Comparison of ENCODE assay signal across 18 mouse cellular contexts in the genomic region with DNA sequence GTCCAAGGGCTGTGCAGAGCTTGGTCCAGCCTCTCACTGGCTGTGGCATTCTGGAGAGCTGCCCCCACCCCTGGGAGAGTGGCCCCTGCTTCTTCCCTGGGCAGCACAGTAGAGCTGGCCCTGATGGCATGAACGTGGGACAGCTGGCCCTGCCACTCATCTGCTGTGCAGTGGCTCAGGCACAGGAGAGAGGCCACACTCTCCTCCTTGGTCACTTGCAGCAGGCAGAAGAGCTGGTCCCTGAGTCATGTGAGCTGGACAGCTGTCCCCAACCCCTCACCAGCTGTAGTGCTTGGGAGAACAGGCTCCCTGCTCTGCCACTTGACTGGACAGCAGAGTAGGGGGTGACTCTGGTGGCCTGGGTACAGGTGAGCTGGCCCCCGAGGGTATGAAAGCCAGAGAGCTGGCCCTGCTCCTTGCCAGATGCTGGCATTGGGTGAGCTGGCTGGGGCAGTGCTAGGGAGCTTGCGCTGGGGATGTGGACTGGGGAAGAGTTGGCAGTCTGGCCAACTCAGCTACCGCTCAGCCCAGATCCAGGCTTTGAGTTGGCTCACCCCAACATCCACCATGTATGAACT. TPM values are rescaled to one million over a fixed set of nuclear protein-coding genes. Genes with fewer than 3 reads are reported as not detected.
A peak's percentile ranks its signal among the peaks of the same experiment; 100 is the strongest.
DNase-seq lines count a peak whose midpoint lies in the region; ATAC-seq lines count a peak whose summit lies in the region.
"Had no signal": no experiment of that assay in that cellular context is flagged by ENCODE, and none has a peak within 500 bp of the region (broad histone marks: within the 10 kb centered on the region; RNA-seq: fewer than 3 reads in every experiment).

No protein-coding gene starts in this region.

- no peak for DNase-seq in heart, postnatal 25 days (ENCODE audit: low spot score)
- peak; percentile 81 for DNase-seq in gastrocnemius, postnatal 14 days
- peak; percentile 89 for DNase-seq in skeletal muscle tissue, adult 2 months (ENCODE audit: low read depth, low spot score)
- no peak for DNase-seq in ovary, adult 18-20 months (ENCODE audit: low spot score)
- DNase-seq in layer of hippocampus, postnatal 14 days (ENCODE audit: low spot score in 2 of 2), result no peak
- DNase-seq: B cell, adult 2 months; cerebellum, adult 11 months; kidney, postnatal 14 days; layer of hippocampus, adult 9-11 months; lung, postnatal 10 days; right cerebral cortex, postnatal 25 days had no signal

- no peaks in the 10 kb centered on the region for H3K36me3 ChIP-seq in heart, embryonic 12.5 days
- no peaks in the 10 kb centered on the region for H3K36me3 ChIP-seq in megakaryocyte, embryonic 14.5 days (replicated peaks; ENCODE audit: low read length)
- H3K36me3 ChIP-seq: heart, embryonic 15.5 days had no signal

- H3K27me3 ChIP-seq in heart, embryonic 12.5 days (replicated peaks), result no peaks in the 10 kb centered on the region
- H3K27me3 ChIP-seq in megakaryocyte, embryonic 14.5 days (replicated peaks), result peaks cover 4% of the 10 kb centered on the region
- H3K27me3 ChIP-seq: heart, embryonic 15.5 days had no signal

- H3K9ac ChIP-seq in heart, embryonic 12.5 days, result no peak overlapping the region
- H3K9ac ChIP-seq: heart, embryonic 15.5 days; liver, embryonic 14.5 days had no signal

- peak overlapping the region; percentile 5; the same call in 1 of the 2 replicates for H3K27ac ChIP-seq in heart, embryonic 12.5 days (ENCODE audit: poor library complexity, severe bottlenecking)
- H3K27ac ChIP-seq: heart, embryonic 15.5 days; liver, embryonic 14.5 days had no signal

- WGBS in heart, embryonic 12.5 days, result 78% methylated on average over 4 of the region's 4 CpGs

- no peak for ATAC-seq in heart, embryonic 12.5 days (ENCODE audit: insufficient number of reproducible peaks, low FRiP score)
- ATAC-seq in megakaryocyte, adult 5-6 weeks (ENCODE audit: poor library complexity, severe bottlenecking), result no peak
- ATAC-seq: forebrain, embryonic 14.5 days had no signal

- no peaks in the 10 kb centered on the region for H3K9me3 ChIP-seq in heart, embryonic 12.5 days (replicated peaks)
- no peaks in the 10 kb centered on the region for H3K9me3 ChIP-seq in megakaryocyte, embryonic 14.5 days
- H3K9me3 ChIP-seq: heart, embryonic 15.5 days had no signal

- H3K4me1 ChIP-seq in heart, embryonic 12.5 days (replicated peaks), result peaks cover 25% of the 10 kb centered on the region
- peaks cover 84% of the 10 kb centered on the region for H3K4me1 ChIP-seq in megakaryocyte, embryonic 14.5 days

- intact Hi-C loops in heart, postnatal 25 days (cut with DNase I), result no loop called here
- intact Hi-C loops in gastrocnemius, postnatal 14 days (cut with DNase I; ENCODE audit: low total_unique reads), result no loop called here

- no peak overlapping the region for H3K4me2 ChIP-seq in heart, embryonic 12.5 days
- H3K4me2 ChIP-seq: heart, embryonic 15.5 days; midbrain, embryonic 11.5 days had no signal

- no peak overlapping the region for H3K4me3 ChIP-seq in heart, embryonic 12.5 days
- H3K4me3 ChIP-seq in megakaryocyte, embryonic 14.5 days (replicated peaks), result peak overlapping the region; percentile 56
- H3K4me3 ChIP-seq: heart, embryonic 15.5 days had no signal

RNA-seq across cellular contexts. Expression of gene Mrps23, which starts 27.1 kb away (rescaled TPM):
- 79.2 and 81.4 TPM in 2 replicates for polyA plus RNA-seq in heart, embryonic 12.5 days (2016; fragmentation: Nextera tagmentation; extraction: Ambion mirVana)
- 100 to 1,000 TPM; 301 to 306 TPM for total RNA-seq in heart, postnatal 25 days (2021)
- 62.3 and 197 TPM in 2 replicates for polyA plus RNA-seq in megakaryocyte, embryonic 14.5 days (2012; ENCODE audit: insufficient read depth, low replicate concordance)
- total RNA-seq in megakaryocyte, adult 5-6 weeks (2015), result 59.0 and 62.2 TPM in 2 replicates
- total RNA-seq in megakaryocyte, adult 5-6 weeks (2017), result 39.4 and 73.3 TPM in 2 replicates
- total RNA-seq in gastrocnemius, postnatal 14 days (2021), result 100 to 1,000 TPM; 127 to 132 TPM
- total RNA-seq in layer of hippocampus, postnatal 14 days (2021), result 10 to 100 TPM; 58.2 to 61.3 TPM

Comparison
In these comparisons a context has a peak if more than half of its experiments do, and no peak if none do; other contexts are left out.
1. DNase-seq: peak in gastrocnemius, postnatal 14 days (single experiment) and skeletal muscle tissue, adult 2 months (single experiment); none in heart, postnatal 25 days (single experiment), ovary, adult 18-20 months (single experiment) and layer of hippocampus, postnatal 14 days (0 of 2).